Mouse (Mus musculus): ENCODE measurements around the gene Mdc1. TPM values are rescaled to one million over a fixed set of nuclear protein-coding genes. Genes with fewer than 3 reads are reported as not detected.

Gene Mdc1
- polyA plus RNA-seq, 1 experiment from 2014 or later, result 3.3 TPM

DNA sequence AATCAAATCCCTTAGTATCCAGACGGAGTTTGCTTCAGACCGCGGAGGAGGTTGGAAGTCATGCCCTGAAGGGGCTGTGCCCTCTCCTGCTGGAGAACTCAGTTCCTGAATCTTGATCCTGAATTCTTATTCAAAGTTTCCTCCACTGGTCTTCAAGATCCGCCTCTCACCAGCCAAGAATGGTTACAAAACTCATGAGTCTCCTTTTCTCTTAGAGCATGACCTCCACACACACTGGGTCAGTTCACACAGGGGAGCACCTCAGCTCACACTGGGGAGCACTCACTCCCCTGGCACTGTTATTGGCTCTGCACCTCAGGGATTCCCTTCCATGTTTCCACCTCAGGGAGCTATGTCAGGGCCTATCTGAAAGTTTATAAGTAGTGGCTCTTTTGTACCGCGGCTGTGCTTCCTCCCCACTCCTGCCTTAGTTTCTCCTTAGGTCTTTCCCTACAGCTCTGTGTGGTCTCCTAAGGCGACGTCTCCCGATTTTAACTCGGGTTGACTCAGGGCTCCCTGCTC, 23.6 kb downstream of the Mdc1 start:
- H3K9ac ChIP-seq (replicated peaks), result 0 out of 2 replicates have a peak overlapping the region, but pooled peaks have one; percentile 61
- WGBS (ENCODE audit: insufficient replicate concordance), result 40% methylated on average over 10 of the region's 10 CpGs
- H3K27me3 ChIP-seq (ENCODE audit: insufficient read depth, low read length), result peaks cover 39% of the 10 kb centered on the region
- 0 out of 2 replicates have a peak, but pooled peaks cover 3% of the 10 kb centered on the region for H3K36me3 ChIP-seq (replicated peaks; ENCODE audit: insufficient read depth, low read length)
- peak overlapping the region; percentile 79 for H3K4me2 ChIP-seq (ENCODE audit: low read depth, low read length)
- peak overlapping the region; percentile 95 for H3K27ac ChIP-seq (ENCODE audit: low read depth)
- DNase-seq, result no peak
- TF ChIP-seq EP300 (IDR thresholded peaks at IDR 0.05; ENCODE audit: low read depth) (no peak), CTCF (IDR thresholded peaks at IDR 0.05; ENCODE audit: low read depth) (no peak)
- peaks cover 32% of the 10 kb centered on the region for H3K4me1 ChIP-seq (ENCODE audit: insufficient read depth)
- no peaks in the 10 kb centered on the region for H3K9me3 ChIP-seq (ENCODE audit: low read length)
- peak overlapping the region; percentile 55 for H3K4me3 ChIP-seq (ENCODE audit: low read depth, low read length)
- ATAC-seq, result no peak

DNA sequence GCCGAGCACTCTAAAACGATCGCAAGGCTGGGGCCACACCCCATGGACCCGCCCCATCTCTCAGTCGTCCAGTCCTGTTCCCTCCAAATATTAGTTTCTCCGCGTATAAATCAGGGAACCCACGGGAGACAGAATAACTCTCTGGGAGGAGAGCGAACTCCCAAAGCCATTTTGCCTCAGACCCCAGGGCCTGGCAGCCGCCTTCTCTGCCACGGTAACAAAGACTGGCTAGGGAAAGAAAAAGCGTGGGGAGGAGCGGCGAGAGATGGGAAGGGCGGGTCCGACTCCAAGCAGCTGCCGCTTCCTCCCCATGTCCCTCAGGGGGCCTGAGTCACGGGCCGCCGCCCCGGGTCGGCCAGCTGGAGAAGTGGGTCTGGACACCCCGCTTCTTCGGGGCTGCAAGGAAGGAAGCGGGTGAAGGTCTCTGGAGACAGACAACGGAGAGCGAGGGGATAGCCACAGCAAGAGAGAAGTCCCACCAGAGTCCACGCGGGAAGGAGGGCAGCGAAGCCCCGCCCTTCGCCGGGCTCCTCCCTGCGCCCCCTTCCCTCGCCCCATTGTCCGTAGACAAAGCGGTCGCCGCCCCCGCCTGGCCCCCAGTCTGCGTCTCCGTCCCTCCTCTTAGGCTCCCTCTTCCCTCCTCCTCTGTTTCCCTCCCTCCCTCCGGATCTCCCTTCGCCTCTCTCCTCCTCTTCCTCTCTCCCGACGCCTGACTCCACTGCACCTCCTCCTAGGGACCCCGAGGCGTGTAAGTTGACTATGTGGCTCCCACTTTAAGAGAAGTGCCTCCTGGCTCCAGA, 24.4 kb downstream of the Mdc1 start, which contains the start of gene Ppp1r18:
TSS of gene Ppp1r18 (plus strand) at position 113 of the 800 bp plus-strand sequence.
- Histone ChIP-seq H3K4me3 (ENCODE audit: low read depth, low read length) (peak within 1 kb of the TSS; percentile 55), H3K9me3 (ENCODE audit: low read length) (no peaks in the 10 kb centered on the region), H3K27ac (ENCODE audit: low read depth) (peak within 1 kb of the TSS; percentile 95), H3K9ac (replicated peaks) (peak within 1 kb of the TSS; percentile 61), H3K4me1 (ENCODE audit: insufficient read depth) (peaks cover 32% of the 10 kb centered on the region), H3K36me3 (replicated peaks; ENCODE audit: insufficient read depth, low read length) (0 out of 2 replicates have a peak, but pooled peaks cover 3% of the 10 kb centered on the region), H3K4me2 (ENCODE audit: low read depth, low read length) (peak within 1 kb of the TSS; percentile 79), H3K27me3 (ENCODE audit: insufficient read depth, low read length) (peaks cover 39% of the 10 kb centered on the region)
- ATAC-seq, result peak; percentile 4; the same call in 1 of the 2 replicates
- peak; percentile 77 for DNase-seq
- TF ChIP-seq EP300 (IDR thresholded peaks at IDR 0.05; ENCODE audit: low read depth) (no peak), CTCF (IDR thresholded peaks at IDR 0.05; ENCODE audit: low read depth) (no peak)
- WGBS (ENCODE audit: insufficient replicate concordance), result under 1% methylated on average over 38 of the region's 48 CpGs

DNA sequence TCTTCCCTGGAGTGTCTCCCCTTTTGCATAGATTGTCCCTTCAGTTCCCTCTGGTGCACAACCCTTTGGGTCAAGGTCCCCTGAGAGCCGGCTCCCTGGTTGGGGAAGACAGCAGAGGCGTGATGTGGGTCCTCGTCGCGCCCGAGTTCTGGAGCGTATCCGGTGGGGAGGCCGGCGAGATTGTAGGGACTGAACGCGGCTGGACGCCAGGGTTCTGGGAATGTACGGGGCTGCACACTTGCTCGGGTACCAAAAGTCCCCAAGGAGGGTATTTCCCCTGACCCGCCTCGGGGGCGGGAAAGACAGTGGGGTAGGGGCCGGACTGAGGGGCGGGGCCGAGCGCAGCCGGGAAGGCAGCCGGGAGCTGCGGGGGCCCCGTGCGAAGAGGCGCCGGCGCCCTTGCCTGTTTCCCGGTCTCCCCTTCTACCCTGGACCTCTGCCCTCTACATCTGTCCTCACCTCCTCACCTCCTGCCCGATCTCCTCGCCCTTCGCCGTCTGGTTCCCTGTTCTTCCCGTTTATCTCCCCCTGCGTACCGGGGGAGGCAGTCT, 25.0 kb downstream of the Mdc1 start:
- ATAC-seq (no peak), DNase-seq (peak; percentile 53)
- no peaks in the 10 kb centered on the region for H3K9me3 ChIP-seq (ENCODE audit: low read length)
- peak overlapping the region; percentile 95 for H3K27ac ChIP-seq (ENCODE audit: low read depth)
- H3K36me3 ChIP-seq (replicated peaks; ENCODE audit: insufficient read depth, low read length), result peaks cover 6% of the 10 kb centered on the region; the same call in 1 of the 2 replicates
- H3K4me3 ChIP-seq (ENCODE audit: low read depth, low read length), result peak overlapping the region; percentile 55
- peak overlapping the region; percentile 79 for H3K4me2 ChIP-seq (ENCODE audit: low read depth, low read length)
- H3K27me3 ChIP-seq (ENCODE audit: insufficient read depth, low read length), result peaks cover 39% of the 10 kb centered on the region
- WGBS (ENCODE audit: insufficient replicate concordance), result under 1% methylated on average over 38 of the region's 38 CpGs
- H3K9ac ChIP-seq (replicated peaks), result peak overlapping the region; percentile 61
- peaks cover 29% of the 10 kb centered on the region for H3K4me1 ChIP-seq (ENCODE audit: insufficient read depth)
- TF ChIP-seq EP300 (IDR thresholded peaks at IDR 0.05; ENCODE audit: low read depth) (no peak), CTCF (IDR thresholded peaks at IDR 0.05; ENCODE audit: low read depth) (no peak)

DNA sequence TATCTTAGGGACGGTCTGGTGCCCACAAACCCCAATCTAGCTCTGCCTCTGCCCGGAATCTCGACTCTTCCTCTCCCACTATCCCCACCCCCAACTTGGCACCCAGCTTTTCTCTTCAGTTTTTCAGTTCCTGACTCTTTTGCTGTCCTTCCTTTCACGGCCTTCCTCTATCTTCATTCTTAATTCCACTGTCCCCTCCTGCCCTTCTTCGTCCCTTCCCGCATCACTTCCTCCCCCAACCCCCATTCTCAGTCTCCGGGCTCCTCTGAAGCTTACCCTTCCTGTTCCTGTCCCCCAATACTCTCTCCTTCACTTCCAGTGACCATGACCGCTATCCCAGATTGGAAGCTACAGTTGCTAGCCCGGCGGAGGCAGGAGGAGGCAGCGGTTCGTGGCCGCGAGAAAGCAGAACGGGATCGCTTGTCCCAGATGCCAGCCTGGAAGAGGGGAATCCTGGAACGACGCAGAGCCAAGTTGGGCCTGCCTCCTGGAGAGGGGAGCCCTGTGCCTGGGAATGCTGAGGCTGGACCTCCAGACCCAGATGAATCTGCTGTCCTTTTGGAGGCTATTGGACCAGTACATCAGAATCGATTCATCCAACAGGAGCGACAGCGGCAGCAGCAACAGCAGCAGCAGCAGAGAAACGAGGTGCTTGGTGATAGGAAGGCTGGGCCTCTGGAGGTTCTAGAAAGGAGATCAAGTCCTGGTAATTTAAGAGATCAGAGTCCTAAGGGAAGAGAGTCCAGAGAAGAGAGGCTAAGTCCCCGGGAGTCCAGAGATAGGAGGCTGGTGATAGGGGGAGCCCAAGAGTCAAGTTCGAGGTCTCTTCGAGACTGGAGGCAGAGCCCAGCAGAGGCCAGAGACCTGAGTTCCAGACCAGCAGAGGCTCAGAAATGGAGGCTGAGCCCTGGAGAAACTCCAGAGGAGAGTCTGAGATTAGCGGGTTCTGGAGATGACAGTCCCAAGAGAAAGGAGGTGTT, 25.9 kb downstream of the Mdc1 start:
- DNase-seq, result peak; percentile 52
- H3K27ac ChIP-seq (ENCODE audit: low read depth), result peak overlapping the region; percentile 95
- H3K9ac ChIP-seq (replicated peaks), result peak overlapping the region; percentile 61
- H3K36me3 ChIP-seq (replicated peaks; ENCODE audit: insufficient read depth, low read length), result peaks cover 7% of the 10 kb centered on the region; the same call in 1 of the 2 replicates
- H3K4me1 ChIP-seq (ENCODE audit: insufficient read depth), result peaks cover 24% of the 10 kb centered on the region
- peaks cover 39% of the 10 kb centered on the region for H3K27me3 ChIP-seq (ENCODE audit: insufficient read depth, low read length)
- no peaks in the 10 kb centered on the region for H3K9me3 ChIP-seq (ENCODE audit: low read length)
- H3K4me2 ChIP-seq (ENCODE audit: low read depth, low read length), result peak overlapping the region; percentile 79
- no peak for ATAC-seq
- peak overlapping the region; percentile 55 for H3K4me3 ChIP-seq (ENCODE audit: low read depth, low read length)
- WGBS (ENCODE audit: insufficient replicate concordance), result 7% methylated on average over 26 of the region's 26 CpGs
- TF ChIP-seq EP300 (IDR thresholded peaks at IDR 0.05; ENCODE audit: low read depth), result no peak
- peak; percentile 55 for TF ChIP-seq CTCF (IDR thresholded peaks at IDR 0.05; ENCODE audit: low read depth)

DNA sequence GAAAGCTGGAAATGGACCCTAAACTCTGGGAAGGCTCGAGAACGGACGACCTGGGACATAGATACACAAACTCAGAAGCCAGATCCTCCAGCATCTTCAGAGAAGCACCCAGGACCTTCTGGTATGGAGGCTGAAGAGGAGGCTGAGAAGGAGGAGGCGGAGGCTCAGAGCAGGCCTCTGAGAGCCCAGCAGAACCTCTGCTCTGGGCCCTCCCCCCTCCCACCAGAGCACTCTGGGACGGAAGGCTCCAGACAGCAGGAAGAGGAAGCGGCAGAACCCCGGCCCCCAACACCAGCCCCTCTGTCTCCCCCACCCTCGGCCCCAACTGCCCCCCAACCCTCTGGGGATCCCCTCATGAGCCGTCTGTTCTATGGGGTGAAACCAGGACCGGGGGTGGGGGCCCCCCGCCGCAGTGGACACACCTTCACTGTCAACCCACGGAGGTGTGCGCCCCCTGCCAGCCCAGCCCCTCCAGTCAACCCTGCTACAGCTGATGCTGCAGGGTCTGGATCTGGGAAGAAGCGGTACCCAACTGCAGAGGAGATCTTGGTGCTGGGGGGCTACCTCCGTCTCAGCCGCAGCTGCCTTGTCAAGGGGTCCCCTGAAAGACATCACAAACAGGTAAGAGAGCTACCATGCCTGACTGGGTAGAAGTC, 27.0 kb downstream of the Mdc1 start:
- H3K27me3 ChIP-seq (ENCODE audit: insufficient read depth, low read length), result peaks cover 39% of the 10 kb centered on the region
- no peak for TF ChIP-seq EP300 (IDR thresholded peaks at IDR 0.05; ENCODE audit: low read depth)
- TF ChIP-seq CTCF (IDR thresholded peaks at IDR 0.05; ENCODE audit: low read depth), result peak; percentile 17; the same call in 1 of the 2 replicates
- no peaks in the 10 kb centered on the region for H3K9me3 ChIP-seq (ENCODE audit: low read length)
- 16% methylated on average over 16 of the region's 17 CpGs for WGBS (ENCODE audit: insufficient replicate concordance)
- H3K36me3 ChIP-seq (replicated peaks; ENCODE audit: insufficient read depth, low read length), result peaks cover 11% of the 10 kb centered on the region; the same call in 1 of the 2 replicates
- H3K4me1 ChIP-seq (ENCODE audit: insufficient read depth), result peaks cover 29% of the 10 kb centered on the region
- H3K4me3 ChIP-seq (ENCODE audit: low read depth, low read length), result peak overlapping the region; percentile 55
- peak overlapping the region; percentile 61 for H3K9ac ChIP-seq (replicated peaks)
- peak overlapping the region; percentile 79 for H3K4me2 ChIP-seq (ENCODE audit: low read depth, low read length)
- H3K27ac ChIP-seq (ENCODE audit: low read depth), result peak overlapping the region; percentile 95
- ATAC-seq, result no peak
- peak; percentile 57 for DNase-seq

Measured in liver, postnatal 0 days (tissue).